8 mouse cellular contexts compared by ENCODE assay signal in genomic region chr4:114947395-114947794, GRCm38 (mm10). TPM values are rescaled to one million over a fixed set of nuclear protein-coding genes. Genes with fewer than 3 reads are reported as not detected.
DNase-seq lines count a peak whose midpoint lies in the region; ATAC-seq and TF ChIP-seq lines count a peak whose summit lies in the region.

No protein-coding gene starts in this region.

- 31% methylated on average over 6 of the region's 6 CpGs for WGBS in embryonic facial prominence, embryonic 11.5 days
- 23% methylated on average over 6 of the region's 6 CpGs for WGBS in kidney, postnatal 0 days
- 26% methylated on average over 6 of the region's 6 CpGs for WGBS in liver, embryonic 11.5 days
- 17% methylated on average over 6 of the region's 6 CpGs for WGBS in stomach, embryonic 14.5 days

- no peaks in the 10 kb centered on the region for H3K4me1 ChIP-seq in embryonic facial prominence, embryonic 11.5 days (ENCODE audit: control insufficient read depth, insufficient read depth, low read length)
- no peaks in the 10 kb centered on the region for H3K4me1 ChIP-seq in kidney, postnatal 0 days (replicated peaks; ENCODE audit: insufficient read depth, low read length)
- no peaks in the 10 kb centered on the region for H3K4me1 ChIP-seq in liver, embryonic 11.5 days (replicated peaks; ENCODE audit: control insufficient read depth, insufficient read depth, low read length)
- no peaks in the 10 kb centered on the region for H3K4me1 ChIP-seq in stomach, embryonic 14.5 days (ENCODE audit: control insufficient read depth, insufficient read depth, low read length)

- H3K27me3 ChIP-seq in embryonic facial prominence, embryonic 11.5 days (ENCODE audit: control insufficient read depth, insufficient read depth, low read length): peaks cover 4% of the 10 kb centered on the region; the same call in 1 of the 2 replicates
- no peaks in the 10 kb centered on the region for H3K27me3 ChIP-seq in kidney, postnatal 0 days (ENCODE audit: insufficient read depth, low read length)
- peaks cover 2% of the 10 kb centered on the region; the same call in 1 of the 2 replicates for H3K27me3 ChIP-seq in liver, embryonic 11.5 days (replicated peaks; ENCODE audit: control insufficient read depth, insufficient read depth, low read length)
- H3K27me3 ChIP-seq in stomach, embryonic 14.5 days (ENCODE audit: control insufficient read depth, insufficient read depth, low read length): no peaks in the 10 kb centered on the region

- no peaks in the 10 kb centered on the region for H3K36me3 ChIP-seq in embryonic facial prominence, embryonic 11.5 days (replicated peaks; ENCODE audit: control insufficient read depth, insufficient read depth, low read depth, low read length)
- no peaks in the 10 kb centered on the region for H3K36me3 ChIP-seq in kidney, postnatal 0 days (ENCODE audit: insufficient read depth, low read length)
- no peaks in the 10 kb centered on the region for H3K36me3 ChIP-seq in liver, embryonic 11.5 days (ENCODE audit: control insufficient read depth, insufficient read depth, low read length)
- H3K36me3 ChIP-seq in stomach, embryonic 14.5 days (ENCODE audit: control insufficient read depth, insufficient read depth, low read length): no peaks in the 10 kb centered on the region

- no peak overlapping the region for H3K27ac ChIP-seq in embryonic facial prominence, embryonic 11.5 days (replicated peaks; ENCODE audit: low read depth, low read length)
- H3K27ac ChIP-seq in kidney, postnatal 0 days: no peak overlapping the region
- no peak overlapping the region for H3K27ac ChIP-seq in liver, embryonic 11.5 days (ENCODE audit: low read depth, low read length)
- H3K27ac ChIP-seq in stomach, embryonic 14.5 days (ENCODE audit: low read length): no peak overlapping the region

- no peak overlapping the region for H3K9ac ChIP-seq in embryonic facial prominence, embryonic 11.5 days (replicated peaks; ENCODE audit: low read length)
- no peak overlapping the region for H3K9ac ChIP-seq in kidney, postnatal 0 days (ENCODE audit: low read depth, low read length)
- no peak overlapping the region for H3K9ac ChIP-seq in liver, embryonic 11.5 days (ENCODE audit: low read depth, low read length)
- no peak overlapping the region for H3K9ac ChIP-seq in stomach, embryonic 14.5 days (replicated peaks; ENCODE audit: low read depth, low read length)

- no peak overlapping the region for H3K4me2 ChIP-seq in embryonic facial prominence, embryonic 11.5 days (ENCODE audit: low read depth, low read length)
- no peak overlapping the region for H3K4me2 ChIP-seq in kidney, postnatal 0 days (ENCODE audit: low read length)
- H3K4me2 ChIP-seq in liver, embryonic 11.5 days: no peak overlapping the region
- H3K4me2 ChIP-seq in stomach, embryonic 14.5 days (replicated peaks; ENCODE audit: low read depth, low read length): no peak overlapping the region

- DNase-seq in 416B (ENCODE audit: low read depth): peak; percentile 74
- peak; percentile 83 for DNase-seq in adrenal gland, postnatal 25 days
- DNase-seq in embryonic facial prominence, embryonic 11.5 days (ENCODE audit: low spot score): peak; percentile 88
- DNase-seq in heart, adult 8-10 months (ENCODE audit: low spot score): peak; percentile 81
- peak; percentile 88 for DNase-seq in kidney, postnatal 0 days (ENCODE audit: low spot score)
- DNase-seq in liver, embryonic 11.5 days (ENCODE audit: low spot score): peak; percentile 68
- DNase-seq in natural killer cell, adult 2 months (ENCODE audit: low spot score in 2 of 2): peak; percentile 39 to 67

- H3K9me3 ChIP-seq in embryonic facial prominence, embryonic 11.5 days (replicated peaks; ENCODE audit: control insufficient read depth, low read length): no peaks in the 10 kb centered on the region
- no peaks in the 10 kb centered on the region for H3K9me3 ChIP-seq in kidney, postnatal 0 days (replicated peaks; ENCODE audit: low read length)
- H3K9me3 ChIP-seq in liver, embryonic 11.5 days (ENCODE audit: control insufficient read depth, low read length): no peaks in the 10 kb centered on the region
- H3K9me3 ChIP-seq in stomach, embryonic 14.5 days (ENCODE audit: control insufficient read depth, low read depth, low read length): no peaks in the 10 kb centered on the region

- H3K4me3 ChIP-seq in embryonic facial prominence, embryonic 11.5 days (ENCODE audit: low read depth, low read length): no peak overlapping the region
- H3K4me3 ChIP-seq in kidney, postnatal 0 days (replicated peaks; ENCODE audit: low read depth, low read length): no peak overlapping the region
- H3K4me3 ChIP-seq in liver, embryonic 11.5 days (ENCODE audit: low read depth, low read length): no peak overlapping the region
- no peak overlapping the region for H3K4me3 ChIP-seq in stomach, embryonic 14.5 days (ENCODE audit: low read depth, low read length)

- TF ChIP-seq CTCF in kidney, postnatal 0 days (IDR thresholded peaks at IDR 0.05; ENCODE audit: low read depth): peak; percentile 93

- peak; percentile 75 for ATAC-seq in embryonic facial prominence, embryonic 11.5 days (replicated peaks; ENCODE audit: insufficient number of reproducible peaks, low FRiP score, low TSS enrichment, low read depth)
- peak; percentile 77 for ATAC-seq in kidney, postnatal 0 days (replicated peaks; ENCODE audit: low FRiP score, low read depth)
- ATAC-seq in liver, embryonic 11.5 days (replicated peaks; ENCODE audit: low FRiP score): peak; percentile 68
- ATAC-seq in stomach, embryonic 14.5 days (ENCODE audit: insufficient number of reproducible peaks, insufficient read depth, low FRiP score, low read depth): peak; percentile 68; the same call in 1 of the 2 replicates

RNA-seq across cellular contexts. Expression of gene Foxe3, which starts 21.6 kb away (rescaled TPM):
- not detected in 2 replicates for total RNA-seq in adrenal gland, postnatal 25 days (2021)
- polyA plus RNA-seq in embryonic facial prominence, embryonic 11.5 days (2014; fragmentation: Nextera tagmentation; extraction: Ambion mirVana): 1.1 and 3.1 TPM in 2 replicates
- not detected for total RNA-seq in heart, adult 8-10 months (2022)
- not detected in 2 replicates for polyA plus RNA-seq in kidney, postnatal 0 days (2015; fragmentation: Nextera tagmentation; extraction: Ambion mirVana)
- polyA plus RNA-seq in liver, embryonic 11.5 days (2014; fragmentation: Nextera tagmentation; extraction: Ambion mirVana): not detected in 2 replicates
- not detected in 2 replicates for polyA plus RNA-seq in stomach, embryonic 14.5 days (2014; fragmentation: Nextera tagmentation; extraction: Ambion mirVana)

RNA-seq across cellular contexts. Expression of gene Foxd2, which starts 38.7 kb away (rescaled TPM):
- total RNA-seq in adrenal gland, postnatal 25 days (2021): 1.1 and 1.6 TPM in 2 replicates
- polyA plus RNA-seq in embryonic facial prominence, embryonic 11.5 days (2014; fragmentation: Nextera tagmentation; extraction: Ambion mirVana): 2.7 and 3.6 TPM in 2 replicates
- total RNA-seq in heart, adult 8-10 months (2022): under 1 TPM; 0.16 to 0.38 (median 0.22) TPM
- polyA plus RNA-seq in kidney, postnatal 0 days (2015; fragmentation: Nextera tagmentation; extraction: Ambion mirVana): 3.9 and 6.3 TPM in 2 replicates
- 0.05 TPM in 1 of 2 replicates, not detected in the other for polyA plus RNA-seq in liver, embryonic 11.5 days (2014; fragmentation: Nextera tagmentation; extraction: Ambion mirVana)
- not detected in 2 replicates for polyA plus RNA-seq in stomach, embryonic 14.5 days (2014; fragmentation: Nextera tagmentation; extraction: Ambion mirVana)

RNA-seq across cellular contexts. Expression of gene Cmpk1, which starts 39.6 kb away (rescaled TPM):
- 102 and 104 TPM in 2 replicates for total RNA-seq in adrenal gland, postnatal 25 days (2021)
- polyA plus RNA-seq in embryonic facial prominence, embryonic 11.5 days (2014; fragmentation: Nextera tagmentation; extraction: Ambion mirVana): 120 and 132 TPM in 2 replicates
- 10 to 100 TPM; 30.7 to 34.2 (median 33.0) TPM for total RNA-seq in heart, adult 8-10 months (2022)
- 132 and 139 TPM in 2 replicates for polyA plus RNA-seq in kidney, postnatal 0 days (2015; fragmentation: Nextera tagmentation; extraction: Ambion mirVana)
- 108 and 109 TPM in 2 replicates for polyA plus RNA-seq in liver, embryonic 11.5 days (2014; fragmentation: Nextera tagmentation; extraction: Ambion mirVana)
- 95.6 and 108 TPM in 2 replicates for polyA plus RNA-seq in stomach, embryonic 14.5 days (2014; fragmentation: Nextera tagmentation; extraction: Ambion mirVana)

RNA-seq across cellular contexts. Expression of gene Stil, which starts 52.6 kb away (rescaled TPM):
- 0.94 and 1.2 TPM in 2 replicates for total RNA-seq in adrenal gland, postnatal 25 days (2021)
- polyA plus RNA-seq in embryonic facial prominence, embryonic 11.5 days (2014; fragmentation: Nextera tagmentation; extraction: Ambion mirVana): 23.1 and 25.1 TPM in 2 replicates
- under 1 TPM in 1 of 4 experiments, not detected in 3; 0.26 TPM for total RNA-seq in heart, adult 8-10 months (2022)
- polyA plus RNA-seq in kidney, postnatal 0 days (2015; fragmentation: Nextera tagmentation; extraction: Ambion mirVana): 4.8 and 5.1 TPM in 2 replicates
- polyA plus RNA-seq in liver, embryonic 11.5 days (2014; fragmentation: Nextera tagmentation; extraction: Ambion mirVana): 16.2 and 20.4 TPM in 2 replicates
- 16.2 and 21.9 TPM in 2 replicates for polyA plus RNA-seq in stomach, embryonic 14.5 days (2014; fragmentation: Nextera tagmentation; extraction: Ambion mirVana)
